Mouse (Mus musculus) hindbrain, embryonic 16.5 days (tissue): Measurements from ENCODE around the gene Tead4. TPM values are rescaled to one million over a fixed set of nuclear protein-coding genes. Genes with fewer than 3 reads are reported as not detected.

Experiments used
- ATAC-seq: fragments of 200-750 bp; cut with Nextera tagmentation; 2 replicates; pipeline ENCODE4 v1.8.0; 2017; ENCODE audit warnings: moderate TSS enrichment, moderate library complexity
- H3K27ac ChIP-seq: fragments of 300-500 bp; sonication (generic); 2 replicates; pipeline ENCODE4 v1.5.1; 2014; ENCODE audit warnings: low read depth, mild to moderate bottlenecking, control low read depth, low read length, moderate library complexity
- H3K27me3 ChIP-seq: fragments of 300-500 bp; sonication (generic); replicated peaks from 2 replicates; pipeline ENCODE4 v1.6.1; 2014; ENCODE audit warnings: low read length; ENCODE audit not compliant: control insufficient read depth, insufficient read depth
- H3K36me3 ChIP-seq: fragments of 300-500 bp; sonication (generic); 2 replicates; pipeline ENCODE4 v1.6.1; 2014; ENCODE audit warnings: mild to moderate bottlenecking, low read length, moderate library complexity, mixed read lengths; ENCODE audit not compliant: control insufficient read depth, insufficient read depth
- H3K4me1 ChIP-seq: fragments of 300-500 bp; sonication (generic); 2 replicates; pipeline ENCODE4 v1.6.1; 2014; ENCODE audit warnings: low read depth, low read length; ENCODE audit not compliant: control insufficient read depth, insufficient read depth
- H3K4me2 ChIP-seq: fragments of 300-500 bp; sonication (generic); 2 replicates; pipeline ENCODE4 v1.6.1; 2014; ENCODE audit warnings: mild to moderate bottlenecking, low read length, control low read depth, moderate library complexity
- H3K4me3 ChIP-seq: fragments of 300-500 bp; sonication (generic); 2 replicates; pipeline ENCODE4 v1.5.1; 2014; ENCODE audit warnings: mild to moderate bottlenecking, low read length, control low read depth, moderate library complexity
- H3K9ac ChIP-seq: fragments of 300-500 bp; sonication (generic); 2 replicates; pipeline ENCODE4 v1.6.1; 2014; ENCODE audit warnings: low read depth, mild to moderate bottlenecking, control low read depth, low read length, moderate library complexity
- H3K9me3 ChIP-seq: fragments of 300-500 bp; sonication (generic); 2 replicates; pipeline ENCODE4 v1.6.1; 2014; ENCODE audit warnings: mild to moderate bottlenecking, low read length, moderate library complexity; ENCODE audit not compliant: control insufficient read depth
- WGBS: fragments of 180-500 bp; shearing (Covaris S2); extraction: QIAGEN DNeasy Blood & Tissue Kit; methylation state at CpG from one replicate; pipeline ENCODE4 v1.1.7; 2014; 5-methylcytosine and 5-hydroxymethylcytosine counted together
- polyA plus RNA-seq: library from polyadenylated mRNA; unstranded; fragments of >200 nt; fragmentation: Nextera tagmentation; extraction: Ambion mirVana; gene quantifications from 2 replicates; pipeline ENCODE4 v1.2.1, GENCODE M21; 2015

Gene Tead4
- 0.81 and 1.5 TPM in 2 replicates for polyA plus RNA-seq

DNA sequence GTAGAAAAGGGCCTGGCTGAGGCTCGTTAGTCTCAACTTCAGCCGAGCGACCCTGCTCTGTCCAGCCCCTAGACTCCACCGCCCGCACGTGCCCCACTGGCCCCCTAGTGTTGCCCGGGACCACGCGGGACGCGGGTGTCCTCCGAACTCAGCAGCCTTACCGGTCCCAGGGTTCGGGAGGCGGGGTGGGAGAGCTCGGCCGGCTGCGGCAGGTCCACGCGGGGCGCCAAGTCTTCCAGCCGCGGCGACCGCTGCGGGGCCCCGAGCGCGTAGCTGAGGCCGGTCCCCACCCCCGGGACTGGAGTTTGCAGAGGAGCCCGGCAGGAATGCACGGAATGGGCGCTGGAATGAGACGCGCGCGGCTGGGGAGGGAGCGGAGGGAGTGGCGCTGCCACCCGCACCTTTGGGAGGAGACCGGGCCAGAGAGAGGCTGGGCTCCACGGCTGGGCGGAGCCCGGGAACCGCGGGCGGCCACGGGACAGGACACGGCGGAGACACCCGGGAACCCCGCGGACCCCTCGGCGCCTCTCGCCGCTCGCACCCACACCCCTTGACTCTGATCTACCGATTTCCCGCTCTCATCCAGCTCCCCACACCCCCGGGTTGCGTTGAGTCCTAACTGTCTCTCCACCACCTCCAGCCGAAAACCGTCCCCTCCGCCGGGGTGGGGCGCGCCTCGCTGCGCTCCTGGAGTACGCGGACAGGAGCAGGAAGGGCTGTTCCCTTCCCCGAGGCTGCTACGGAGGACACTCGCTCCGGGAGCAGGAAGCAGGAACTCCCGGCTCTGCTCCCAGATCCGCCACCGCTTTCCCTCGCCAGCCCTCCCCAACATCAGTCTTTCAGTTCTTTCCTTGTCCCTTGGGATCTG lies at the start of gene Tead4:
TSS of gene Tead4 (minus strand) at position 690 of the 868 bp plus-strand sequence.
- peak within 1 kb of the TSS; percentile 70 for H3K9ac ChIP-seq
- peaks cover 13% of the 10 kb centered on the region for H3K4me1 ChIP-seq
- H3K4me3 ChIP-seq = peak within 1 kb of the TSS; percentile 69
- peaks cover 29% of the 10 kb centered on the region for H3K27me3 ChIP-seq
- no peaks in the 10 kb centered on the region for H3K9me3 ChIP-seq
- H3K36me3 ChIP-seq = no peaks in the 10 kb centered on the region
- H3K4me2 ChIP-seq = peak within 1 kb of the TSS; percentile 100
- no peak within 1 kb of the TSS for H3K27ac ChIP-seq
- WGBS = 0% methylated on average over 60 of the region's 81 CpGs
- peak; percentile 37 for ATAC-seq

DNA sequence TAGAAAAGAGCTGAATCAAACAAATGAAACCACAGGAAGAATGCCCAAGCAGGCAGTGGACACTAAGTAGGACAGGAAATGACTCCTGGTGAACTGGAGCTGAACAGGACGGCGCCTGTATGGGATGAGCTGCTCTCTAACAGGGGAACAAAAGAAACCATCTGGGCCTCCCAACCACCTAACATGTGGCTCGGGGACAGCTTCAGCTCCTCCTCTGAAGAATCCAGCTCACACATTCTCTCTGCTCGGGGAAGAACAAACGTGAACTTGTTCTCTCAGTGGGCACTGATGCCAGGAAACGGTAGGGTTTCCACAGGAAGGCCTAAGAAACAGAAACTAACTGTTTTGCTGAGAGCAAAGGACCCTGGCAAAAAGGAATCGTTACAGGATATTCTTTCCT lies 49.1 kb upstream of the Tead4 start:
- ATAC-seq = peak; percentile 69
- H3K9me3 ChIP-seq = no peaks in the 10 kb centered on the region
- H3K4me3 ChIP-seq = no peak overlapping the region
- no peaks in the 10 kb centered on the region for H3K27me3 ChIP-seq
- peaks cover 11% of the 10 kb centered on the region for H3K4me1 ChIP-seq
- WGBS = 28% methylated on average over 7 of the region's 7 CpGs
- no peaks in the 10 kb centered on the region for H3K36me3 ChIP-seq
- H3K27ac ChIP-seq = peak overlapping the region; percentile 55
- H3K4me2 ChIP-seq = no peak overlapping the region
- H3K9ac ChIP-seq = no peak overlapping the region

DNA sequence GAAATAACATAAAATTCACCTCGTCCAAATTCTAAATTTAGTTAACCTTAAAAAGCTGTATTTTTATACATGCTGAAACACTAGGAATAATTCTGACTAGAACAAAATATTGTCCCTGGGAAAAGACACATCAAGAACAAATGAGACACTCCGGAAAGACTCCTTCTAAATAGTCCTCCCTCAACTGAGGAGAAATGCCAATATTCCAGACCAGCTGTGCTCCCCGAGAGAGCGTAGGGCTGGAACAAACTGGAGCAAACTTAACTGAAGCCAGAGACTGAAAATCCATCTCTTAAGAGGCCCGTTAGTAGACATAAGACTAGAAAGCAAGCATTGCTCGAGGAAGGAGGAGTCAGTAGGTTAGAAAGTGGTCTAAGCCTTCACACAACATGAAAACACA lies 46.2 kb upstream of the Tead4 start:
- no peak for ATAC-seq
- H3K4me3 ChIP-seq = no peak overlapping the region
- no peaks in the 10 kb centered on the region for H3K27me3 ChIP-seq
- H3K9ac ChIP-seq = no peak overlapping the region
- no peak overlapping the region for H3K4me2 ChIP-seq
- H3K27ac ChIP-seq = no peak overlapping the region
- WGBS = 83% methylated on average over 6 of the region's 6 CpGs
- H3K4me1 ChIP-seq = no peaks in the 10 kb centered on the region; the same call in 1 of the 2 replicates
- no peaks in the 10 kb centered on the region for H3K9me3 ChIP-seq
- peaks cover 6% of the 10 kb centered on the region; the same call in 1 of the 2 replicates for H3K36me3 ChIP-seq

DNA sequence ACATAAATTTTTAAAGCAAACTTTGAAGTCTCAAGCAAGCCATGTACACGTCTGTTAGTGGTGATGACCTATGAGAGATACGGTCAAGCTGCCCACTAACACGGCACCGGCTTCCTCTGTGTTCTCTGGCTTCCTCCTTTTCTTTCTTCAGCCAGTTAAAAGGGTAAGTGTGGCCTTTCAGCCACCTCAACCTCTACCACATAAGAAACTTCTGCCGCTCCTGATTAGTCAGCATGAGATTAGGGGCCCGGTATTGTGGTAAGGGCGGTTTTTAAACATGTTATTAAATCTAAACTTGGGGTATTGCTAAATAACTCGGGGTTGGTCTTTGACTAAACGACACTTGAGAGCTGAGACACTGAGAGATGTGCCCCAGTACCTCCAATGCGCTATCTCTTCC lies 45.0 kb upstream of the Tead4 start:
- Histone ChIP-seq H3K4me3 (no peak overlapping the region), H3K4me2 (no peak overlapping the region), H3K27ac (no peak overlapping the region), H3K4me1 (no peaks in the 10 kb centered on the region; the same call in 1 of the 2 replicates), H3K9ac (no peak overlapping the region), H3K36me3 (peaks cover 6% of the 10 kb centered on the region; the same call in 1 of the 2 replicates), H3K27me3 (no peaks in the 10 kb centered on the region), H3K9me3 (no peaks in the 10 kb centered on the region)
- 91% methylated on average over 10 of the region's 10 CpGs for WGBS
- no peak for ATAC-seq

DNA sequence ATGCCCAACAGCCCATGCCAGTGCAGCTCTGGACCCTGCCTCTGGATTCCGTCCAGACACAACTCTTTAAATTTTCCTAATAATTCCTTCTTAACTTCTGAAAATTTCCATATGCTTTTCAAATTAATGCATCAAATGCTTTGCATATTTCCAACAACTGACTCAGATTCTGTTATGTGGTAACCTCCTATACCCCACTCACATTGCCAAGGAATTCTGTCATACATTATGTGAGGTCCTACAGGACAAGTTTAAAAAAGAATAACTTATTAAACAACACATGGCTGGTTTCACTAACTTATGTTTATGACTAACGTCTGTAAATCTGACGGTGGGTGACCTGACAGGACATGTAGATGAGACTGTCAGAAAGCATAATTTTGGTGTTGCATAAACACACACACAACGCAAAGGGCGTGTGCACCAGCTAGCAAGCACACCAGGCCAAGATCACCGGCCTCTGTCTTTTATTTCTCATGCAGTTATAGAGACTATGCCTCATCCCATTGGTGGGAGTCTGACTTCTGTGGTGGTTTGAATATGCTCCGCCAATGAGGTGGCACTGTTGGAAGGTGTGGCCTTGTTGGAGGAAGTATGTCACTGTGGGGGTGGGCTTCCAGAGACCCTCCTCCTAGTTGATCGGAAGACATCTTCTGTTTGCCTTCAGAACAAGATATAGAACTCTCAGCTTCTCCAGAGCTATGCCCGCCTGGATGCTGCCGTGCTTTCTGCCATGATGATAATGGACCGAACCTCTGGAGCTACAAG lies 41.5 kb upstream of the Tead4 start:
- H3K9ac ChIP-seq = no peak overlapping the region
- H3K27me3 ChIP-seq = no peaks in the 10 kb centered on the region
- H3K4me3 ChIP-seq = no peak overlapping the region
- no peak overlapping the region for H3K4me2 ChIP-seq
- peaks cover 6% of the 10 kb centered on the region; the same call in 1 of the 2 replicates for H3K36me3 ChIP-seq
- peaks cover 3% of the 10 kb centered on the region; the same call in 1 of the 2 replicates for H3K4me1 ChIP-seq
- H3K9me3 ChIP-seq = no peaks in the 10 kb centered on the region
- WGBS = 95% methylated on average over 11 of the region's 11 CpGs
- H3K27ac ChIP-seq = no peak overlapping the region
- no peak for ATAC-seq

DNA sequence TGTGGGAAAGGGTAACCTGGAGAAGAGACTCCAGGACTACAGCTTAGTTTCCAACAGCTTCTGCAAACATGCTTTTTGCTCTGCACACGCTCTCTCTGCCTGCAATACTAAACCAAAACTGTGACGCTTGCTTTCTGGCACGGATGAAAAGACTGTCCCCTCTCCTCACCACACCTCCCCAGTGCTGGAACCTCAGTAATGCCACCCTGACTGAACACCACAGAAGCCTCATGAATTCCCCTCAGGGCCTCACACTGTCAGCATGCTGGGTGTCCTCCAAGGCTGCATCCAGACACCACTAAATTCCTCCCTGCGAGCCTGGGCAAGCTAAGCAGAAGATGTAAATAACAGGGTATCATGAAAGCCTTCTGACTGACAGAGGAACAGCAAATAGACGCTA lies 38.3 kb upstream of the Tead4 start:
- 39% methylated on average over 5 of the region's 5 CpGs for WGBS
- Histone ChIP-seq H3K27me3 (no peaks in the 10 kb centered on the region), H3K36me3 (peaks cover 12% of the 10 kb centered on the region), H3K9me3 (no peaks in the 10 kb centered on the region), H3K9ac (no peak overlapping the region), H3K4me3 (no peak overlapping the region), H3K4me1 (peaks cover 3% of the 10 kb centered on the region; the same call in 1 of the 2 replicates), H3K27ac (peak overlapping the region; percentile 53), H3K4me2 (no peak overlapping the region)
- ATAC-seq = peak; percentile 58; the same call in 1 of the 2 replicates

DNA sequence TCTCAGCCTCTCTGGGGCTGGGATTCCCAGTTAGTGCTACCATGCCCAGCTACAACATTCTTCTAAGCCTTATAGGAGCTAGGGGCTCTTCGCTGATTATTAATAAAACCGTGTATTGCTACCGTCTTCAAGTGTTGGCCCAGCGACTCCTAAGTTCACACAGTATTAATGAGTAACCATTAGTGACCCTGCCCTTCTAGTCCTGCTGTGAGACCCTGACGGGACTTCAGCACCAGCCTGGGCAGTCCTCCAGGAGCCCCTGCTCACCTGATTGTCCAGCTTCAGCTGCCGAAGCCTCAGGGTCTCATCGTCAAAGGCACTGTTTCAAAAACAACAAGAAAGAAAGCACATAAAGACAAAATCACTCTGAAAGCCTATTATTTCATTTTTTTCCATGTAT lies 36.8 kb upstream of the Tead4 start:
- Histone ChIP-seq H3K4me3 (no peak overlapping the region), H3K27me3 (no peaks in the 10 kb centered on the region), H3K9me3 (no peaks in the 10 kb centered on the region), H3K4me1 (peaks cover 3% of the 10 kb centered on the region; the same call in 1 of the 2 replicates), H3K4me2 (no peak overlapping the region), H3K36me3 (peaks cover 17% of the 10 kb centered on the region), H3K9ac (no peak overlapping the region), H3K27ac (no peak overlapping the region)
- no peak for ATAC-seq
- 72% methylated on average over 7 of the region's 7 CpGs for WGBS

DNA sequence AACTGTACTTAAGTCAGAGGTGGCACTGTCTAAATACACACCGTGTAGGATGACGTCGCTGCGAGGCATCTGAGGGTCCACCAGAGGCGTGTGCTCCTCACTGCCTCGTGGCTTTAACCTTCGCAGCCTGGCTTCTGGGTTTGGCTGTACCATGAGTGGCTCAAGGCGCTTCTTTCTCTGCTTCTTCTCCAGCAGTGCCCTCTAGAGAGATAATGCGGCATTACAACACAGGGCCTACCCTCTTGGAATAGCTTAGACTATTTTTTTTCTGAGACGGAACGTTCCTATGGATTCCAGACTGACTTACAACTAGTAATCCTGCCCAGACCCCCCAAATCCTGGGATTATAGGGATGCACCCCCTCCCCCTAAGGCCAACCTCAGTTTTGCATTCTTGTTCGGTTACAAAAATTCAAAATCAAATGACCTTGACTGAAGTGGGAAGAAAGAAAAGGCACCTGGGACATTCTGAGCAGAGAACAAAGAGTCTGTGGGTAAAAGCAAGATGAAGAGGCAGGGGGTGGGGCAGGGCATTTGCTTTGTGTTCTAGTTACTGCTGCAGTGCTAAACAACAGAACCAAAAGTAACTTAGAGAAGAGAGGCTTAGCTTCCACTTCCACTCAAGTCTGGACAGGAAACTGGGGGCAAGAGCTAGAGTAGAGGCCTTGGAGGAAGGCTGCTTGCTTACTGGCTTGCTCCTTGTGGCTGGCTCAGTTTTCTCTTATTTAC lies 33.9 kb upstream of the Tead4 start:
- WGBS = 24% methylated on average over 12 of the region's 12 CpGs
- Histone ChIP-seq H3K27ac (peak overlapping the region; percentile 16; the same call in 1 of the 2 replicates), H3K36me3 (peaks cover 30% of the 10 kb centered on the region), H3K4me1 (peaks cover 3% of the 10 kb centered on the region; the same call in 1 of the 2 replicates), H3K9ac (no peak overlapping the region), H3K27me3 (no peaks in the 10 kb centered on the region), H3K4me2 (no peak overlapping the region), H3K4me3 (no peak overlapping the region), H3K9me3 (no peaks in the 10 kb centered on the region; the same call in 1 of the 2 replicates)
- ATAC-seq = peak; percentile 79
